Mouse (Mus musculus) bone marrow, adult 2 months (tissue): ENCODE data around the gene Phc2.

ENCODE experiments used
- CTCF ChIP-seq: fragments of 200-500 bp; IDR thresholded peaks from 2 replicates; pipeline ENCODE4 v1.5.1; 2011; ENCODE audit warnings: low read length, control low read depth; ENCODE audit not compliant: control insufficient read depth, insufficient read depth
- POLR2A ChIP-seq: fragments of 200-500 bp; IDR thresholded peaks from 2 replicates; pipeline ENCODE4 v1.6.1; 2011; ENCODE audit warnings: low read depth, mild to moderate bottlenecking, control low read depth, low read length, borderline replicate concordance; ENCODE audit not compliant: control insufficient read depth

- TF ChIP-seq CTCF = no peak
- no peak for TF ChIP-seq POLR2A
These were observed 79.7 kb downstream of the Phc2 start for GRCm38 (mm10) chr4:128734217-128734616.
